Mouse (Mus musculus) thymus, adult 2 months (tissue): ENCODE results near the gene Cldn15. TPM values are rescaled to one million over a fixed set of nuclear protein-coding genes. Genes with fewer than 3 reads are reported as not detected.

Source experiments
- DNase-seq: peaks from one replicate; pipeline ENCODE4 v3.0.0; 2021
- H3K27ac ChIP-seq: fragments of 200-500 bp; 2 replicates; pipeline ENCODE4 v1.5.1; 2012; ENCODE audit warnings: low read length, control low read depth; ENCODE audit not compliant: control insufficient read depth, insufficient read depth
- H3K27me3 ChIP-seq: fragments of 200-500 bp; 2 replicates; pipeline ENCODE4 v1.6.1; 2012; ENCODE audit warnings: mild to moderate bottlenecking, low read length, moderate library complexity, mixed read lengths; ENCODE audit not compliant: control insufficient read depth, insufficient read depth
- H3K36me3 ChIP-seq: fragments of 200-500 bp; 2 replicates; pipeline ENCODE4 v1.6.1; 2012; ENCODE audit warnings: mild to moderate bottlenecking, low read length, moderate library complexity; ENCODE audit not compliant: control insufficient read depth, insufficient read depth
- H3K4me1 ChIP-seq: fragments of 200-500 bp; replicated peaks from 2 replicates; pipeline ENCODE4 v1.6.1; 2012; ENCODE audit warnings: low read length; ENCODE audit not compliant: control insufficient read depth, insufficient read depth
- H3K4me3 ChIP-seq: fragments of 200-500 bp; 2 replicates; pipeline ENCODE4 v1.5.1; 2012; ENCODE audit warnings: mild to moderate bottlenecking, low read length, control low read depth, moderate library complexity; ENCODE audit not compliant: control insufficient read depth, insufficient read depth
- CTCF ChIP-seq: fragments of 200-500 bp; IDR thresholded peaks from 2 replicates; pipeline ENCODE4 v1.5.1; 2012; ENCODE audit warnings: mild to moderate bottlenecking, control low read depth, low read length, moderate library complexity, borderline replicate concordance; ENCODE audit not compliant: control insufficient read depth, poor library complexity, insufficient read depth; ENCODE audit errors: extremely low read depth
- POLR2A ChIP-seq: fragments of 200-500 bp; IDR thresholded peaks from 2 replicates; pipeline ENCODE4 v1.6.1; 2012; ENCODE audit warnings: mild to moderate bottlenecking, low read length, control low read depth, moderate library complexity; ENCODE audit not compliant: control insufficient read depth, poor library complexity, insufficient read depth; ENCODE audit errors: extremely low read depth
- WGBS: fragments of 180-500 bp; shearing (Covaris S2); methylation state at CpG from one replicate; pipeline ENCODE4 v1.1.7; 2018; 5-methylcytosine and 5-hydroxymethylcytosine counted together
- polyA plus RNA-seq: library from polyadenylated mRNA; depleted of rRNA; stranded (reverse); fragments of >200 nt; gene quantifications from 2 replicates; pipeline ENCODE4 v1.2.3, GENCODE M21; 2012

Gene Cldn15
- polyA plus RNA-seq, 1 experiment = 9.4 TPM

GRCm38 (mm10) chr5:136962501-136962900 is 3.9 kb upstream of the Cldn15 start:
- DNase-seq = peak; percentile 81
- Histone ChIP-seq H3K27ac (peak overlapping the region; percentile 62), H3K36me3 (peaks cover 6% of the 10 kb centered on the region; the same call in 1 of the 2 replicates), H3K4me1 (0 out of 2 replicates have a peak, but pooled peaks cover 5% of the 10 kb centered on the region), H3K4me3 (peak overlapping the region; percentile 69), H3K27me3 (no peaks in the 10 kb centered on the region)
- 2% methylated on average over 10 of the region's 10 CpGs for WGBS
- TF ChIP-seq POLR2A (no peak), CTCF (peak; percentile 98)

GRCm38 (mm10) chr5:136962966-136963540 is 3.4 kb upstream of the Cldn15 start:
- WGBS = 81% methylated on average over 8 of the region's 8 CpGs
- H3K4me3 ChIP-seq = no peak overlapping the region
- H3K4me1 ChIP-seq = 0 out of 2 replicates have a peak, but pooled peaks cover 5% of the 10 kb centered on the region

GRCm38 (mm10) chr5:136965210-136965609 is 1.2 kb upstream of the Cldn15 start:
- H3K27ac ChIP-seq = no peak overlapping the region
- peaks cover 6% of the 10 kb centered on the region; the same call in 1 of the 2 replicates for H3K36me3 ChIP-seq
- 0 out of 2 replicates have a peak, but pooled peaks cover 5% of the 10 kb centered on the region for H3K4me1 ChIP-seq
- H3K4me3 ChIP-seq = no peak overlapping the region
- 91% methylated on average over 9 of the region's 9 CpGs for WGBS
- H3K27me3 ChIP-seq = no peaks in the 10 kb centered on the region
- TF ChIP-seq POLR2A = no peak
- TF ChIP-seq CTCF = no peak
- DNase-seq = no peak

More at GRCm38 (mm10) chr5:136962966-136963540, 3.4 kb upstream of the Cldn15 start:
- DNase-seq = no peak
- H3K36me3 ChIP-seq = peaks cover 6% of the 10 kb centered on the region; the same call in 1 of the 2 replicates
- no peak overlapping the region for H3K27ac ChIP-seq
- no peak for TF ChIP-seq CTCF
- TF ChIP-seq POLR2A = no peak
- H3K27me3 ChIP-seq = no peaks in the 10 kb centered on the region

DNA sequence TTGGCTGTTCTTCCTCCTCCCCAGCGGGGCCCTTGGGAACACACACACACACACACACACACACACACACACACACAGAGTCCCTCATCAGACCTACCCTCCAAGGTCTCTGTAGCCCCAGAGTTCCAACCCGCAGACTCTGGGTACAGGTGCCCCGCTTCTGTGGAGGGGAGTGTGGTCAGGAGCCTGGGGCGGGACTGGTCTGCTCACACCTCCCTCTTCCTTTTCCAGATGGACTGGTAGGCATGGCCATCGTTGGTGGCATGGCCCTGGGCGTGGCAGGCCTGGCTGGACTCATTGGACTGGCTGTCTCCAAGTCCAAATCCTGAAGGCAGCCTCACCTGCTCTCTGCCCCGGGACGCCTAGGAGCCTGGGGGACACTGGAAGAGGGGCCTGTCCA is 730 bp upstream of the Cldn15 start:
- DNase-seq = no peak
- H3K27ac ChIP-seq = no peak overlapping the region
- no peaks in the 10 kb centered on the region for H3K27me3 ChIP-seq
- peaks cover 6% of the 10 kb centered on the region; the same call in 1 of the 2 replicates for H3K36me3 ChIP-seq
- H3K4me1 ChIP-seq = 0 out of 2 replicates have a peak, but pooled peaks cover 5% of the 10 kb centered on the region
- H3K4me3 ChIP-seq = no peak overlapping the region
- WGBS = 87% methylated on average over 8 of the region's 8 CpGs
- no peak for TF ChIP-seq CTCF
- TF ChIP-seq POLR2A = no peak

DNA sequence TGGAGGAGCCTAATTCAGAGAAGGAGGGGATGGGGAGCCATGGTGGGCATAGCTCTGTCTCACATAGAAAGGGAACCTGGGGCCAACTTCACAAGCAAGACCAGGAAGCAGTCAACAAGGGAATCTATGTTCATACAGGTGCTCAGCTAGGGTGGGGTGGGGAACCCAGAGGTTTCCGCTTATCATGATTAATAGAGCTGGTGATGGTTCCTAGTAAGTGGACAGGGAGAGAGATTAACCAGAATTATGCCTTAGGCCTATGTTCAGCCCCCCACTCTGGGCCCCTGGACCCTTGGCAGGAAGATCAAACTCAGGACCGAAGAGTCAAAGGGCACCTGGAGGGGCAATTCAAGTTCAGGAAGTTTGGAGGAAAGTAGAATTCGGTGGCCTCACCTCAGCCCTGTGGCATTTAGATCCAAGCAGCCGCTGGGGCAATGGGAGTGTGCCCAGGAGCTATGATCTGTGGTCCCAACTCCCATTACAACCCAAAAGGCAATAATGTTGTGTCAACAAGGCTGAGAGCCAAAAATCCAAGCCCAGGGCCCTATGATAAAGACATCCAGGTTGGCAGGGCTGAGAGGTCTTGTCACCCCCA is 542 bp downstream of the Cldn15 start:
- DNase-seq = no peak
- whole genome bisulfite sequencing = 81% methylated on average over 4 of the region's 4 CpGs
- H3K36me3 ChIP-seq = peaks cover 6% of the 10 kb centered on the region; the same call in 1 of the 2 replicates
- H3K4me3 ChIP-seq = no peak overlapping the region
- no peak overlapping the region for H3K27ac ChIP-seq
- no peaks in the 10 kb centered on the region for H3K27me3 ChIP-seq
- H3K4me1 ChIP-seq = no peaks in the 10 kb centered on the region
- TF ChIP-seq POLR2A (no peak), CTCF (no peak)

- H3K27me3 ChIP-seq = no peaks in the 10 kb centered on the region
- no peak for DNase-seq
- H3K36me3 ChIP-seq = peaks cover 6% of the 10 kb centered on the region; the same call in 1 of the 2 replicates
- H3K27ac ChIP-seq = no peak overlapping the region
- no peak overlapping the region for H3K4me3 ChIP-seq
- no peaks in the 10 kb centered on the region for H3K4me1 ChIP-seq
- WGBS = 94% methylated on average over 10 of the region's 10 CpGs
- no peak for TF ChIP-seq CTCF
- no peak for TF ChIP-seq POLR2A
These were observed 1.2 kb downstream of the Cldn15 start for GRCm38 (mm10) chr5:136967592-136967991.

- TF ChIP-seq CTCF (peak; percentile 54; the same call in 1 of the 2 replicates), POLR2A (no peak)
- H3K4me3 ChIP-seq = no peak overlapping the region
- DNase-seq = peak; percentile 72
- 79% methylated on average over 1 of the region's 1 CpGs for WGBS
- no peak overlapping the region for H3K27ac ChIP-seq
- H3K27me3 ChIP-seq = no peaks in the 10 kb centered on the region
- no peaks in the 10 kb centered on the region for H3K4me1 ChIP-seq
- no peaks in the 10 kb centered on the region for H3K36me3 ChIP-seq
These were observed 4.3 kb downstream of the Cldn15 start for GRCm38 (mm10) chr5:136970703-136971102.
